Mouse (Mus musculus): Measurements from ENCODE around the gene Oser1.

GRCm38 (mm10) chr2:163411840-163412239, 12.7 kb downstream of the Oser1 start:
- TF ChIP-seq CTCF (IDR thresholded peaks at IDR 0.05; ENCODE audit: low read depth) (no peak), EP300 (IDR thresholded peaks at IDR 0.05; ENCODE audit: low read depth) (no peak)

Measured in liver, embryonic 14.5 days (tissue).